Mouse (Mus musculus) embryonic stem cell, embryonic (primary cell): ENCODE data around the gene Bahcc1.

ENCODE experiments used
- CTCF ChIA-PET, 4 experiments: fragments of 300-600 bp in 2 of 4; fragments of 350-600 bp in 2 of 4; sonication (Branson Sonifier 250); formaldehyde crosslinking; loops; one replicate each; lab custom pipeline; 2022; ENCODE audit warnings: inconsistent platforms in 2 of 4; lab: Charles Lee
- POLR2A ChIA-PET, 4 experiments: fragments of 300-600 bp in 2 of 4; fragments of 350-600 bp in 2 of 4; sonication (Branson Sonifier 250); formaldehyde crosslinking; loops; one replicate each; lab custom pipeline; 2022; ENCODE audit warnings: antibody characterized with exemption in 4 of 4, inconsistent platforms in 1 of 4; lab: Charles Lee

Bahcc1 gene

DNA sequence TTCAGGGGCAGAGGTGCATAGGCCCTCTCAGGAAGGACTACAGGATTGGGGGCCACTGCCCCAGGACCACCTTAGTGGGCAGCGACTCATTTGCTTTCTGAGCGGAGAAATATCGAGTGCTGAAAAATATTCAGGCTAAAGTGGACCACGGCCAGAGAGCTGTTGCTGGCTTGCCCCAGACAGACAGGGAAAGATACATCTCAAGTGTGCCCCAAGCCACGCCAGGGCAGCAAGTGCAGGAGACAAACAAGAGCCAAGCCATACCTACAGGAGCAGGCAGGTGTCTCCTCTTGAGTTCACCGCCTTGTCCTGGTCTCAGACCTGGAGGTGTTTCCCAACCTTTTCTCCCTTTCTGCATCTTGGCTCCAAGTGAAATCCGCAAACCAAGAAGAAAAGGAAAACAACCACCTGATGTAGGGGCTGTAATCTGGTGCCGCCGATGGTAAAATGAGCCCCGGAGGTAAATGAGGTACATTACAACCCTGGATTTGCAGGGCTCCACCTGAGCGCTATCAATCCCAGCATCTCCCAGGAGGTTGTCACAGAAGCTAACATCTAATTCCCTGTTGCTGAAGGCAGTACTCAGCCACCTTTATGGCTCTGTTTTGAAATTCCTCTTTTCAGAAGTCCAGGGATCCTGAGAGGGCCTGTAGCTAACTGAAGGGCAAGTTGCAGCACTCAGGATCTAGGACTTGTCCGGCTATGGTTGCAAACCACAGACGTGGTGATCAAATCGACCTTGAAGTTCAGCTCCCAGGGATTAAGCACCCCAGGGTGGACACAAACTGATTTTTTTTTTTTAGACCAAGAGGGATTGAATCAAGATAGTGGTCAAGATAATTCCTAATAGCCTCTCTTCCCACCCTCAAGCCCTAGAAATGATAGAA lies 42.0 kb upstream of the Bahcc1 start:
- POLR2A ChIA-PET: interaction anchor here in 3 of 4 experiments (0.6 to 11.5 kb wide), 36 partner anchors 10 to 253 kb away, joined by 3 to 140 read pairs (median 6); partner anchors contain the start of genes Bahcc1 (in 3 of the 3), Baiap2 (in 1 of the 3), Cep131 (in 1 of the 3) and Faap100 (in 1 of the 3)
- CTCF ChIA-PET: interaction anchor here in 2 of 4 experiments (1.0 to 2.4 kb wide), 7 partner anchors 18 to 126 kb away, joined by 3 to 34 read pairs (median 5); no protein-coding TSS in a partner anchor

DNA sequence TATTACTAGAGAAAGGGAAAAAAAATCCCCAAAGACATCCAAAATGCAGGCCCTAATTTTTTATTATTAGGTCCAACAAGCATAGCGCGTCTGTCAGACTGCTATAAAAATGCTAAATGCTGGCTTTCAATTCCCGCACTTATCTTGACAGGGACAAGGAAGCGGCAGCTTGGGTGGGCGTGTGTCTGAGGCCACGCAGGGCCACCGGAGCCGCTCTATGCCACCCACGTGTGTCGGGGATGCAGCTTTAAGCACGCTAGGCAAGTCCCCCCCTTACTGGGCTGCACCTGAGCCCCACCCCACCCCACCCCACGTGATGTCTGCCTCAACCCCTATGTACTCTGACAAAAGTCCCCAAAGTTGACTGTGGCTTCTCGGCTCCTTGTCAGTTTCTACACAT lies 33.9 kb upstream of the Bahcc1 start:
- POLR2A ChIA-PET: interaction anchor here in 3 of 4 experiments (0.7 to 1.7 kb wide), 5 partner anchors 10 to 677 kb away, joined by 3 to 6 read pairs (median 4); no protein-coding TSS in a partner anchor

DNA sequence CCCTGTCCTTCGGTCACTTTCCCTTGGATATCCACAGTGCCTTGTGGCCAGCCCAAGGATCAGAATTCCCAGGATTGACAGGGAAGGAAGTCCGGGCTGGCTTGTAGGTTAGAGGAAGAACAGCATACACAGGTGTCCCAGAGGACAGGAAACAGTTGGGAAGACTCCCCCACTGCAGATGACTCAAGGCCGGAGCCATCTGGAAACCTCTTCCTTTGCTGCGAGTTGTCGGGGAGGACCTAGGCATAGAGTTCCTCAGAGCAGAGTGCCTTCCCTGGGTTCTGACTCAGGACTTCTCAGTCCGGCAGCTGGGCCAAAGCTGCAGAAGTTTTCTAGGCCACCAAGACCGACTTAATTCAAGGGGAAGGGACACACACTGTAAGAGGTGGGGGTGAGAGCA lies 33.0 kb upstream of the Bahcc1 start:
- POLR2A ChIA-PET: interaction anchor here in 2 of 4 experiments (0.6 to 1.9 kb wide), 8 partner anchors 10 to 171 kb away, joined by 3 to 11 read pairs (median 4); partner anchors contain the start of gene Slc38a10 (in 1 of the 2)
- CTCF ChIA-PET: interaction anchor here in 1 of 4 experiments (0.6 kb wide), 1 partner anchor 104 kb away, joined by 3 read pairs; no protein-coding TSS in a partner anchor

More for the DNA sequence above, 33.9 kb upstream of the Bahcc1 start:
- CTCF ChIA-PET: interaction anchor here in 2 of 4 experiments (0.6 to 0.8 kb wide), 3 partner anchors 10 to 147 kb away, joined by 3 read pairs; no protein-coding TSS in a partner anchor

DNA sequence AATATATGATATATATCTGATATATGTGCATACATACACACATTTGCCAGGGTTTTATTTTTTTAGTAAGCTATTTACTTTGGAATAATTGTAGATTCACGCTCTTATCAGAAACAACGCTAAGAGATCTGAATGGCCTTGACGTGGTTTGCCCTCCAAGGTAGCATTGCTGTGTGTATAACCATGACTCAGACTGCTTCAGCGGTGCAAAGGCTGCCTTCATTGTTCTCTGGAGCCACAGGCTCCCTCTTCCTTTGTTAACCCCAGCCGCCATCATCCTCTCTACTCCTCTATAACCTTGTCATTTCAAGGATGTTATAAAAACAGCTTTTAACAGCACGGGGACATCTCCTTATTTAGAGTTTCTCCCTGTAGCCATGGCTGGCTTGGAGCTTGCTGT lies 32.1 kb upstream of the Bahcc1 start:
- ChIA-PET POLR2A (interaction anchor here in 3 of 4 experiments (0.6 to 1.9 kb wide), 9 partner anchors 9 to 86 kb away, joined by 3 to 11 read pairs (median 3); partner anchors contain the start of gene Slc38a10 (in 1 of the 3)), CTCF (no interaction called here)

DNA sequence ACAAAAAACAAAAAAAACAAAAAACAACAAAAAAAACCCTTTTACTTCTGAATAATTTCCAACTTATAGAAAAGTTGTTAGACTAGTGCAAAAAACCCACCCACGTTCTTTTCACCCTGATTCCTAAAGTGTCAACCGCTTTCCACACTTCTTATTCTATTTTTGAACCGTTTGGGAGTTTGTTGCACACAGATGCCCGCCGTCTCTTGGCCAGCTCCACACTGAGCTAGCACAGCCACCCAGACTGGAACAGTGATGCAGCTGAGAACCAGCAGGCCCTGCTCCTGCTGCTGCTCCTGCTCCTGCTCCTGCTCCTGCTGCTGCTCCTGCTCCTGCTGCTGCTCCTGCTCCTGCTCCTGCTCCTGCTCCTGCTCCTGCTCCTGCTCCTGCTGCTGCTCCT lies 28.5 kb upstream of the Bahcc1 start:
- ChIA-PET CTCF (interaction anchor here in 1 of 4 experiments (0.9 kb wide), 1 partner anchor 21 kb away, joined by 3 read pairs; no protein-coding TSS in a partner anchor), POLR2A (interaction anchor here in 2 of 4 experiments (1.1 to 1.5 kb wide), 2 partner anchors 15 to 20 kb away, joined by 3 to 5 read pairs; no protein-coding TSS in a partner anchor)

DNA sequence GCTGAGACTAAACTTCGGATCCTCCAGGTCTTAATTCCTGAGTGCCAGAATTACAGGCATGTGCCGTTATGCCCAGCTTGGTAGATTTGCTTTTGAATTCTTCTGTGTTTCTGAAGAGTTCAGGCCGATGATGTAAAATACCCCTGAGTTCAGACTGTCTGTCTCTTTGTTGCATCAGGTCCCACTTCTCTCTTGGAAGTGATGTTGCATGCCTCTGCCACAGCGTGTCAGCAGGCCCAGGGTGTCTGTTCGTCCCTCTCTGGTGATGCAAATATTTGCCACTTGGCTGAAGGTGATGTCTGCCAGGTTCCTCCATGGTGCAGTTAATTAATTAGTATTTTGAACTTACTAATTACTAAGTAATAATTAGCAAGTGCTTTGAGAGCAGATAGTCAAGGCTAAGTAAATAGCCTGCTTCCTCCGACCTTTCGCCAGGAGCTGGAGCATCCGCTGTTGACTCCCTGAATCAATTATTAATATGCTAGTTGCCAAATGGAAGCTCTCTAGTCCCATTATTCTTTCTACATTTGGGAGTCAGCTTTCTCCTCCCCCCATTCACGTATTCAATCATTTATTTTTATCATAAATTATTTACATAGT lies 26.6 kb upstream of the Bahcc1 start:
- POLR2A ChIA-PET: interaction anchor here in 2 of 4 experiments (0.8 to 1.5 kb wide), 6 partner anchors 10 to 261 kb away, joined by 3 to 5 read pairs (median 4); no protein-coding TSS in a partner anchor
- CTCF ChIA-PET: interaction anchor here in 2 of 4 experiments (0.6 to 1.4 kb wide), 5 partner anchors 11 to 297 kb away, joined by 3 to 5 read pairs (median 4); no protein-coding TSS in a partner anchor

DNA sequence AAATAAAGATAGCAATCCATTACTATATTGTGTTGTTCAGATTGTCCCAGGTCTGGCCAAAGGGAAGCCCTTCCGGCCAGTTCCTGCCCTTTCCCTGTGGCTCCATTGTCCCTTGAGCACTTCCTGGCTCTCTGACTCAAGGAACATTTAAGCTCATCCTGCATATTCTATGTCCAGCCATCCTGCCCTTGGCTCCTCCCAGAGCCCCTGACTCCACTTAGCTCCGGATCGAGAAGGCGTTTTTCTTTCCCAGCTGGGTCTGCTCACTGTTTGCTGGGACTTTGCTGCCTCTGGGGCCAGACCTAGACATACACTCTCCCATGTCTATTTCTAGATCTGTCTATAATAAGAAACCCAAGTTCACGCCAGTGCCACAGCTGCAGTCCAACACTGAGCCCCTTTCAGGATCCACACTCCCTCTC lies 26.1 kb upstream of the Bahcc1 start:
- ChIA-PET CTCF (interaction anchor here in 2 of 4 experiments (0.6 to 1.4 kb wide), 5 partner anchors 12 to 297 kb away, joined by 3 to 5 read pairs (median 4); no protein-coding TSS in a partner anchor), POLR2A (interaction anchor here in 3 of 4 experiments (0.5 to 1.5 kb wide), 7 partner anchors 9 to 304 kb away, joined by 3 to 5 read pairs (median 4); no protein-coding TSS in a partner anchor)

DNA sequence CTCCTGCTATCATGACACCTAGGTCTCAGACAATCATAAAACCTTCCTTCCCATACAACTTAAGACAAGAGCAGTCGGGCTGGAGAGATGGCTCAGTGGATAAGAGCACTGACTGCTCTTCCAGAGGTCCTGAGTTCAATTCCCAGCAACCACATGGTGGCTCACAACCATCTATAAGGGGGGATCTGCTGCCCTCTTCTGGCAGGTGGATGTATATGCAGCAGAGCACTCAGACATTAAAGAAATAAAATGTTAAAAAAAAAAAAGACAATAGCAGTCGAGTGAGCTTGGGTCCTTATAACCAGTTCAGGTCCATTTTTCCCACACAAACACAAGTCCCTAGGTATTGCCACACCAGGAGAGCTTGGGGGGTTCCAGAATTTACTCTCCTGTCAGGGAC lies 23.9 kb upstream of the Bahcc1 start:
- CTCF ChIA-PET: interaction anchor here (0.5 to 3.0 kb wide), 34 partner anchors 9 to 1035 kb away, joined by 3 to 14 read pairs (median 4); partner anchors contain the start of gene Ndufaf8 (in 1 of the 4)
- POLR2A ChIA-PET: interaction anchor here in 3 of 4 experiments (0.5 to 1.8 kb wide), 9 partner anchors 8 to 103 kb away, joined by 3 to 4 read pairs (median 4); no protein-coding TSS in a partner anchor

DNA sequence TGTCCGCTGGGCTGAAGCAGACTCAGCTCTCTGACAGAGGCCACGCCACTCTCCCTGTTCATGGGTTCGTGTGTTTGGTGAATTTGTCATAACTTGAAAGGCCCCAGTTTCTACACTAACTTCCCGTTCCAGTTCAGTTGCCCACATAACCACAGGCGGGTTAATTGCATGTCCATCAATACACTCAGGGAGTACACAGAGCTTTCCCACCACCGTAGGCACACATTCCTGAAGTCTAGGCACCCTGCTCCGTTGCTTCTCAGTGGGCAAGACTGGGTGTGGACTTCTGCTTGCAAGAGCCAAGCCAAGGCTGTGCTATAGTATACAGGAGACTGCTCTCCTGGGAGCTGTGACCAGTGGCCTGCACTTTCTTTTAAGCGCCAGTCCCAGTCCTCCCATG lies 23.3 kb upstream of the Bahcc1 start:
- ChIA-PET POLR2A (interaction anchor here in 3 of 4 experiments (0.7 to 1.8 kb wide), 8 partner anchors 8 to 102 kb away, joined by 3 to 4 read pairs (median 4); no protein-coding TSS in a partner anchor), CTCF (interaction anchor here (0.5 to 3.0 kb wide), 35 partner anchors 8 to 1035 kb away, joined by 3 to 14 read pairs (median 4); partner anchors contain the start of gene Ndufaf8 (in 1 of the 4))

DNA sequence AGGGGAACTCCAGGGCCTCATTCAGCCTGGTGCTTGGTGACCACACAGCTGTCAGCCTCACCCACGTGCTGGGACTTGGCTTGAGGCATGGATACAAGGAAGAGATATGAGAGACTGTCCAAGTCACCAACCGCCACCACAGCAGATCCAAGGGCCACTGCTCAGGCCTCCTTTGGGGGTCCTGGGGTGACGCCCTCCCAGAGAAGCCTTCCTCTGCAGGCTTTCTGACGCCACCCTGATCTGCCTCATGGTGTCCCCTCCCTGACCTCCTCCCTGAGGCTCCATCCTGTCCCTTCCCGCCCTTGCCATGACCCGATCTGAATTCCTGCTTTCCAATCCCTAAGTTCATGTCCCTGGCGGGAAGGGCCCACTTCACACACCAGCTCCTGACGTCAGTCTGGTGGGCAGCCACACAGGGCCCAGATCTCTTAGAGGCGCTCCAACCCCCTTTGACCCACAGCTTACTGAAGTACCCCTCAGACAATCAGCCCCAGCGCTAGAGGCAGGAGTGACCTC lies 17.0 kb upstream of the Bahcc1 start:
- POLR2A ChIA-PET: interaction anchor here in 3 of 4 experiments (0.7 to 3.5 kb wide), 8 partner anchors 8 to 273 kb away, joined by 3 to 14 read pairs (median 4); partner anchors contain the start of genes Bahcc1 (in 1 of the 3) and Baiap2 (in 1 of the 3)
- CTCF ChIA-PET: interaction anchor here in 1 of 4 experiments (1.7 to 1.8 kb wide), 2 partner anchors 46 to 93 kb away, joined by 4 to 5 read pairs; no protein-coding TSS in a partner anchor

DNA sequence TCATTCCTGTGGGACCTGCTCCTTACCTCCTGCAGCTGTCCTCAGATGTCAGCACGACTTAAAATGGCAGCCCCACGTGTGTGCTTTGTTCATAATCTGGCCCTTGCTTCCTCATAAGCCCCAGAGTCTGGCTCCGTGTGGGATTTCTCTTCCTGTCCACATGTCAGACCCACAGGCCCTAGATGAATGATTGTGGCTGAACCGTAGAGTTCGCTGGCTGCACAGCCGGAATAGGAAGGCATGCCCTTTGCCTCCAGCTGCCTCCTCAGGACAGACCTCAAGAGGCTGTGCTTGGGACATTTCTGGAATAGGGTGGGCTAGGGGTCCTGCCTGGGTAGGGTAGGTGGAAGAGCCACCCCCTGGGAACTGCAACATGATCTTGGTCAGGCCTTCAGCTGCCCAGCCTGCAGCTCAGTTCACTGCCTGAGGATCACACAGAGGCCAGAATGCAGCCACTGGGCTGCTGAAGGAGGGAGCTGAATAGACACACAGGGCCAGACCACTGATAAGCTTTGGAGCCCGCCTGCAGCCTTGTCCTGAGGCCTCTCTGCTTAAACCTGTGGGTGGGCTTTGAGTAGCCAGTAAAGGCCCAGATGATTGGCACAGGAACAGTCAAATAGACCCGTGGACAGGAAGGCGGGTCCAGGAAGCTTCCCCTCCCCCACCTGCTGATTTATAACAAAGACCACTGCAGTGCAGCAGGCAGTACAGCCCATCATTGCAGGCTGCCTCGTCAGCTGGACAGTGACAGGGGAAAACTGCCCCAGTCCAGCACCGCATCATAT lies 16.0 kb upstream of the Bahcc1 start:
- ChIA-PET CTCF (interaction anchor here (0.5 to 2.4 kb wide), 16 partner anchors 8 to 205 kb away, joined by 3 to 8 read pairs (median 4); no protein-coding TSS in a partner anchor), POLR2A (interaction anchor here (0.5 to 3.5 kb wide), 29 partner anchors 8 to 274 kb away, joined by 3 to 37 read pairs (median 4); partner anchors contain the start of genes Bahcc1 (in 2 of the 4), Baiap2 (in 1 of the 4) and Tepsin (in 1 of the 4))

DNA sequence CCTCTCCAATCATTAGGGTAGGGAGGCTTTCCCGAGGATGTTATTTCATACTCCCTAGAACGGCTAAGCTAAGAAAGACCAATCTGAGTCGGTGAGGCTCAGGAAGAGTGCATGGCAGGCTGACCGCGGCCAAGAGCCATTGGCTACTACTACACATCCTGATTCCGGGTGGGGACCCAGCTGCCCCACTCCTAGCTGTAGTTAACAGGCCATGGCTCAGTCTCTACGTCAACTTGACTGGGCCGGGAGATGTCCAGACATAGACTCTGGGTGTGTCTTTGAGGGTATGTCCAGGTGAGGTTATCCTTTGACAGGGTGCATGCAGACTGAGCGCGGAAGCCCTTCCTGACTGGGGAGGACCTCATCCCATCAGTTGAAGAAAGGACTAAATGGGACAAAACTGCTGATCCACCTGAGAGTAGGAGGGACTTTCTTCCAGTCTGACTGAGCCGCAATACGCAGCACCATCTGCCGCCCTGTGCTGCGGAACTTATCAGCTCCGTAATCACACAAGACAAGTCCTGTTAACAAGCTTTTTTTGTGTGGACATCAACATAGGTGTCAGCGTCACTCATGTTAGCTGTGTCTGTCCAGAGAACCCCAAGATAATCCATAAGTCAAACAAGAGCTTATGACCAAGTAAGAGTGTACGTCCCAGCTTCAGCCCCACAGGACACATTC lies 14.4 kb upstream of the Bahcc1 start:
- ChIA-PET POLR2A (interaction anchor here in 3 of 4 experiments (0.8 to 3.5 kb wide), 18 partner anchors 8 to 130 kb away, joined by 3 to 37 read pairs (median 4); partner anchors contain the start of genes Bahcc1 (in 1 of the 3) and Slc38a10 (in 1 of the 3)), CTCF (interaction anchor here (0.7 to 2.4 kb wide), 6 partner anchors 7 to 86 kb away, joined by 3 to 26 read pairs (median 5); no protein-coding TSS in a partner anchor)

DNA sequence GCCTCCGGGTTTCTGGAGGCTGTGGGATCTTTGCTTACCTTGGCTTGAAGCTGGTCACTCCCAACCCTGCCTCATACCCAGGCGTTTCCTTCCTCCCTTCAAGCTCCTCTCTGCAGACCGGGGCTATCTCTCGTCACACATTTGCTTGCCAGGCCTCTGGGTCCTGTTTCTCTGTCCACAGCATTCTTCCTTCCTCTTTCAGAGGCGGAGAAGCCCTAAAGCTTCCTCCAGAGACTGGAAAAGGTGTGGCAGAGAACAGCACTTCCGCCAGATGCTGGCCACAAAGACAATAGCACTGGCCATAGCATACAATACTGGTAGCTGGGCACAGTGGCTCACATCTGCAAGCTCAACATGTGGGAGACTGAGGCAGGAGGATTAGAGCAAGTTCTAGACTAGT lies 13.8 kb upstream of the Bahcc1 start:
- ChIA-PET CTCF (interaction anchor here in 3 of 4 experiments (0.8 to 2.4 kb wide), 3 partner anchors 10 kb away, joined by 3 to 8 read pairs (median 7); no protein-coding TSS in a partner anchor), POLR2A (interaction anchor here in 3 of 4 experiments (0.8 to 3.5 kb wide), 15 partner anchors 8 to 131 kb away, joined by 3 to 37 read pairs (median 4); partner anchors contain the start of genes Bahcc1 (in 1 of the 3) and Slc38a10 (in 1 of the 3))

DNA sequence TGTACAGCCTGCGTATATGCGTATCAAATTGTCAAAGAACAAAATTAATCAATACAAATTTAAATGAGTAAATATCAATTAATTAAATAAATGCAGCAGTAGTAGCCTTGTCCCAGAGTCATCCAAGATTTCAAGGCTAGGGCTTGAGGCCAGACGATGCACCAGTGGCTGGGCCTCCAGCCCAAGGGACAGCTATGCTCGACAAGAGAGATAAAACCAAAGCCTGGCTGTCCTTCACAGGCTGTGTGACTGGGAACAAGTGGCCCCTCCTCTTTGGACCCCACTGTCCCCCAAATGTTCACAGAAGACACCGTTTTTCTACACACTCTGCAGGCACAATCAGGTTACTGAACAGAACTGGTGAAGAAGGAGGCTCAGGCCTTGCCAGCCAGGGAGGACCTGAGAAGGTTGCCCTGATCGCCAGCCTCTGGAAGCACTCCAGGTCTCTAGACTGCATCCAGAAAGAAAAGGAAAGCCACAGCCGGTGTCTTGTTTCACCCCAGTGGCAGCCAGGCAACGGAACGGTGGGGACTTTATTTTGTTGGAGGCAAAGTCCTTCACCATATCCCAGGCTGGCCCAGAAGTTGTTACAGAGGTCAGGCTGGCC lies 12.7 kb upstream of the Bahcc1 start:
- POLR2A ChIA-PET: interaction anchor here in 1 of 4 experiments (1.4 kb wide), 1 partner anchor 10 kb away, joined by 4 read pairs; no protein-coding TSS in a partner anchor
- CTCF ChIA-PET: interaction anchor here in 1 of 4 experiments (0.6 kb wide), 1 partner anchor 207 kb away, joined by 3 read pairs; no protein-coding TSS in a partner anchor
